Comparison of ENCODE assay signal across 8 mouse cellular contexts in the genomic region with DNA sequence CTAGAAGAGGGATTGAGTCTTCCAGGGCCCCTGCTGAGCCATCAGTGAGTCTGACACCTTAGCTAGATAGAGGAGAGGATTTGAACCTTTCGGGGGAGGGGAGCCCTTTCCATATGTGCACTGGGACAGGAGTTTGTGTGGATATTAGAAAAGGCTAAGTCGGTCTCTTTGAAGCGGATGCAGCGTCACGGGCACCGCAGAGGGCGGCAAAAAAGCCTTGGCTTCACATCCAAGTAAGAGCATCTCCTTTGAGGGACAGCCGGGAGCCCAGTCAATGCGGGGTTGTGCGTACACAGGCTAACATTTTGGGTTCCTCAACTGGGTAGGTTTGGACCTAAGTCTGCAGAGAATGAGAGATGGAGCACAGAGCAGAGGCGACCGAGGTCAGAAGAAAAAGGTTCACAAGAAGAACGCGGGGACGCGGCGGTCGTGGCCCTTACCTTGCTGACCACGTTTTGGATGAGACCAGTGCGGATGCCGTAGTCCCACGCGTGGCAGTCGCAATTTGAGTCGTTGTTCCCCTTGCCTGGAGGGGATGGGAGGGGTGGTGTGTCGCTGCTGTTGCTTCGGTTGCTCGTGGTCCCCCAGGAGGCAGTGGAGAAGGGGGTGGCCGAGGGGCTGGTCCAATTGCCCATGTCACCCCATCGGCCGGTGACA. TPM values are rescaled to one million over a fixed set of nuclear protein-coding genes. Genes with fewer than 3 reads are reported as not detected.
DNase-seq lines count a peak whose midpoint lies in the region; ATAC-seq lines count a peak whose summit lies in the region.

No protein-coding gene starts in this region.

- H3K4me2 ChIP-seq in embryonic facial prominence, embryonic 14.5 days (ENCODE audit: low read depth, low read length): peak overlapping the region; percentile 98
- H3K4me2 ChIP-seq in hindbrain, embryonic 11.5 days (replicated peaks; ENCODE audit: low read depth, low read length): peak overlapping the region; percentile 74
- peak overlapping the region; percentile 96 for H3K4me2 ChIP-seq in stomach, embryonic 16.5 days (ENCODE audit: low read depth, low read length)

- H3K36me3 ChIP-seq in embryonic facial prominence, embryonic 14.5 days (ENCODE audit: control insufficient read depth, insufficient read depth, low read length): no peaks in the 10 kb centered on the region
- H3K36me3 ChIP-seq in hindbrain, embryonic 11.5 days (ENCODE audit: control insufficient read depth, insufficient read depth, low read length): no peaks in the 10 kb centered on the region
- peaks cover 15% of the 10 kb centered on the region for H3K36me3 ChIP-seq in midbrain, embryonic 10.5 days
- H3K36me3 ChIP-seq in stomach, embryonic 16.5 days (ENCODE audit: control insufficient read depth, insufficient read depth, low read length): no peaks in the 10 kb centered on the region

- DNase-seq in gastrocnemius, postnatal 10 days: peak; percentile 25
- no peak for DNase-seq in gastrocnemius, adult 8-10 months (ENCODE audit: low spot score in 2 of 2)
- peak; percentile 40 for DNase-seq in R1 (ENCODE audit: low read depth, low spot score)
- peak; percentile 23 for DNase-seq in embryonic facial prominence, embryonic 14.5 days (ENCODE audit: low spot score)
- peak; percentile 59 for DNase-seq in hindbrain, embryonic 11.5 days (ENCODE audit: low spot score)
- DNase-seq in left cerebral cortex, postnatal 25 days (ENCODE audit: low spot score in 2 of 2): peak; percentile 45 to 51
- DNase-seq in midbrain, embryonic 10.5 days (ENCODE audit: low spot score): peak; percentile 66

- peak overlapping the region; percentile 79 for H3K4me3 ChIP-seq in embryonic facial prominence, embryonic 14.5 days (ENCODE audit: low read depth, low read length)
- H3K4me3 ChIP-seq in hindbrain, embryonic 11.5 days (ENCODE audit: low read depth, low read length): peak overlapping the region; percentile 91
- peak overlapping the region; percentile 94 for H3K4me3 ChIP-seq in midbrain, embryonic 10.5 days
- peak overlapping the region; percentile 76 for H3K4me3 ChIP-seq in stomach, embryonic 16.5 days (replicated peaks; ENCODE audit: low read length)

- peak overlapping the region; percentile 82 for H3K9ac ChIP-seq in embryonic facial prominence, embryonic 14.5 days (ENCODE audit: low read depth, low read length)
- H3K9ac ChIP-seq in hindbrain, embryonic 11.5 days (ENCODE audit: low read depth, low read length): peak overlapping the region; percentile 94
- H3K9ac ChIP-seq in stomach, embryonic 16.5 days (ENCODE audit: low read length): peak overlapping the region; percentile 92

- intact Hi-C loops in left cerebral cortex, postnatal 25 days (cut with DNase I): loop anchor here (2.0 to 10.0 kb wide), 8 partner anchors 29 to 521 kb away; no protein-coding TSS in a partner anchor

- no peak overlapping the region for H3K27ac ChIP-seq in embryonic facial prominence, embryonic 14.5 days (replicated peaks; ENCODE audit: low read depth, low read length)
- H3K27ac ChIP-seq in hindbrain, embryonic 11.5 days (ENCODE audit: low read depth, low read length): no peak overlapping the region; the same call in 1 of the 2 replicates
- peak overlapping the region; percentile 96 for H3K27ac ChIP-seq in midbrain, embryonic 10.5 days (replicated peaks)
- H3K27ac ChIP-seq in stomach, embryonic 16.5 days (ENCODE audit: low read length): peak overlapping the region; percentile 49; the same call in 1 of the 2 replicates

- H3K27me3 ChIP-seq in embryonic facial prominence, embryonic 14.5 days (replicated peaks; ENCODE audit: control insufficient read depth, insufficient read depth, low read length): peaks cover 27% of the 10 kb centered on the region
- no peaks in the 10 kb centered on the region for H3K27me3 ChIP-seq in hindbrain, embryonic 11.5 days (ENCODE audit: control insufficient read depth, insufficient read depth, low read length)
- peaks cover 21% of the 10 kb centered on the region for H3K27me3 ChIP-seq in midbrain, embryonic 10.5 days (ENCODE audit: low read depth, poor library complexity, severe bottlenecking)
- peaks cover 6% of the 10 kb centered on the region; the same call in 1 of the 2 replicates for H3K27me3 ChIP-seq in stomach, embryonic 16.5 days (ENCODE audit: control insufficient read depth, insufficient read depth, low read length)

- H3K4me1 ChIP-seq in embryonic facial prominence, embryonic 14.5 days (ENCODE audit: control insufficient read depth, insufficient read depth, low read length): peaks cover 5% of the 10 kb centered on the region; the same call in 1 of the 2 replicates
- H3K4me1 ChIP-seq in hindbrain, embryonic 11.5 days (replicated peaks; ENCODE audit: control insufficient read depth, insufficient read depth, low read length): peaks cover 9% of the 10 kb centered on the region; the same call in 1 of the 2 replicates
- H3K4me1 ChIP-seq in midbrain, embryonic 10.5 days: peaks cover 62% of the 10 kb centered on the region
- H3K4me1 ChIP-seq in stomach, embryonic 16.5 days (ENCODE audit: control insufficient read depth, insufficient read depth, low read length): peaks cover 27% of the 10 kb centered on the region

- WGBS in embryonic facial prominence, embryonic 14.5 days: 1% methylated on average over 29 of the region's 31 CpGs
- WGBS in hindbrain, embryonic 11.5 days: under 1% methylated on average over 31 of the region's 31 CpGs
- under 1% methylated on average over 31 of the region's 31 CpGs for WGBS in midbrain, embryonic 10.5 days
- 1% methylated on average over 31 of the region's 31 CpGs for WGBS in stomach, embryonic 16.5 days

- H3K9me3 ChIP-seq in embryonic facial prominence, embryonic 14.5 days (ENCODE audit: control insufficient read depth, low read length): no peaks in the 10 kb centered on the region
- H3K9me3 ChIP-seq in hindbrain, embryonic 11.5 days (ENCODE audit: control insufficient read depth, low read length): no peaks in the 10 kb centered on the region
- no peaks in the 10 kb centered on the region for H3K9me3 ChIP-seq in midbrain, embryonic 10.5 days (replicated peaks)
- H3K9me3 ChIP-seq in stomach, embryonic 16.5 days (replicated peaks; ENCODE audit: control insufficient read depth, low read length): no peaks in the 10 kb centered on the region

- no peak for ATAC-seq in embryonic facial prominence, embryonic 14.5 days (ENCODE audit: low read depth)
- ATAC-seq in hindbrain, embryonic 11.5 days (ENCODE audit: low FRiP score): peak; percentile 34
- ATAC-seq in stomach, embryonic 16.5 days (ENCODE audit: insufficient read depth, low FRiP score): no peak

RNA-seq across cellular contexts. Expression of a gene that starts 1.1 kb away (rescaled TPM):
- 10 to 100 TPM; 10.3 to 10.9 TPM for total RNA-seq in gastrocnemius, postnatal 10 days (2021)
- 10 to 100 TPM in 2 of 4 experiments, 1 to 10 TPM in 2; 6.1 to 12.3 (median 8.7) TPM for total RNA-seq in gastrocnemius, adult 8-10 months (2022)
- 6.0 and 7.4 TPM in 2 replicates for polyA plus RNA-seq in embryonic facial prominence, embryonic 14.5 days (2014; fragmentation: Nextera tagmentation; extraction: Ambion mirVana)
- polyA plus RNA-seq in hindbrain, embryonic 11.5 days (2014; fragmentation: Nextera tagmentation; extraction: Ambion mirVana): 9.6 and 11.9 TPM in 2 replicates
- 10 to 100 TPM; 58.9 to 59.3 TPM for total RNA-seq in left cerebral cortex, postnatal 25 days (2021)
- 7.9 and 9.3 TPM in 2 replicates for polyA plus RNA-seq in midbrain, embryonic 10.5 days (2016; fragmentation: Nextera tagmentation; extraction: Ambion mirVana)
- 3.1 and 3.6 TPM in 2 replicates for polyA plus RNA-seq in stomach, embryonic 16.5 days (2015; fragmentation: Nextera tagmentation; extraction: Ambion mirVana)

Comparison
In these comparisons a context has a peak if more than half of its experiments do, and no peak if none do; other contexts are left out.
1. DNase-seq: peak in gastrocnemius, postnatal 10 days (single experiment), R1 (single experiment), embryonic facial prominence, embryonic 14.5 days (single experiment), hindbrain, embryonic 11.5 days (single experiment), left cerebral cortex, postnatal 25 days (2 of 2) and midbrain, embryonic 10.5 days (single experiment); none in gastrocnemius, adult 8-10 months (0 of 2).
2. H3K27ac ChIP-seq: peak in midbrain, embryonic 10.5 days (single experiment) and stomach, embryonic 16.5 days (single experiment); none in embryonic facial prominence, embryonic 14.5 days (single experiment) and hindbrain, embryonic 11.5 days (single experiment).
3. Peak in every context shown above with its lines, with median percentiles within 50 percentile points of each other: H3K4me2 ChIP-seq, H3K4me3 ChIP-seq and H3K9ac ChIP-seq.